Mouse (Mus musculus) heart, postnatal 0 days (tissue): ENCODE data around the gene Psmd9. TPM values are rescaled to one million over a fixed set of nuclear protein-coding genes. Genes with fewer than 3 reads are reported as not detected.
"Not testable (repeated sequence)": the region's sequence is repeated elsewhere in the genome, so short reads cannot be mapped to it uniquely, and the experiment has no call there.

ENCODE experiments used
- ATAC-seq: fragments of 200-750 bp; cut with Nextera tagmentation; 2 replicates; pipeline ENCODE4 v1.8.0; 2017; ENCODE audit warnings: low read depth, moderate number of reproducible peaks, moderate library complexity; ENCODE audit not compliant: insufficient read depth
- DNase-seq: peaks from one replicate; pipeline ENCODE4 v3.0.0-alpha.2; 2016; ENCODE audit warnings: low spot score
- H3K27ac ChIP-seq: fragments of 300-500 bp; sonication (generic); 2 replicates; pipeline ENCODE4 v1.5.1; 2014; ENCODE audit warnings: low read depth, mild to moderate bottlenecking
- H3K27me3 ChIP-seq: fragments of 300-500 bp; sonication (generic); 2 replicates; pipeline ENCODE4 v1.6.1; 2014; ENCODE audit warnings: low read length, mixed read lengths; ENCODE audit not compliant: control insufficient read depth, insufficient read depth
- H3K36me3 ChIP-seq: fragments of 300-500 bp; sonication (generic); replicated peaks from 2 replicates; pipeline ENCODE4 v1.6.1; 2014; ENCODE audit warnings: low read length, mixed read lengths; ENCODE audit not compliant: control insufficient read depth, insufficient read depth
- H3K4me1 ChIP-seq: fragments of 300-500 bp; sonication (generic); 2 replicates; pipeline ENCODE4 v1.6.1; 2014; ENCODE audit warnings: antibody characterized with exemption; ENCODE audit not compliant: control insufficient read depth, insufficient read depth
- H3K4me2 ChIP-seq: fragments of 300-500 bp; sonication (generic); 2 replicates; pipeline ENCODE4 v1.6.1; 2014; ENCODE audit warnings: low read depth, mild to moderate bottlenecking, low read length, moderate library complexity
- H3K4me3 ChIP-seq: fragments of 300-500 bp; sonication (generic); 2 replicates; pipeline ENCODE4 v1.5.1; 2014; ENCODE audit warnings: low read depth, low read length
- H3K9ac ChIP-seq: fragments of 300-500 bp; sonication (generic); replicated peaks from 2 replicates; pipeline ENCODE4 v1.6.1; 2014; ENCODE audit warnings: low read depth, low read length, mixed read lengths
- H3K9me3 ChIP-seq: fragments of 300-500 bp; sonication (generic); replicated peaks from 2 replicates; pipeline ENCODE4 v1.6.1; 2016; ENCODE audit warnings: low read length; ENCODE audit not compliant: control insufficient read depth
- CTCF ChIP-seq: IDR thresholded peaks from 2 replicates; pipeline ENCODE4 v1.5.1; 2016; ENCODE audit warnings: antibody characterized with exemption, control low read depth, low read depth
- EP300 ChIP-seq: IDR thresholded peaks from 2 replicates; pipeline ENCODE4 v1.6.1; 2016; ENCODE audit warnings: antibody characterized with exemption, low read depth
- WGBS: fragments of 180-500 bp; shearing (Covaris S2); extraction: QIAGEN DNeasy Blood & Tissue Kit; methylation state at CpG from one replicate; pipeline ENCODE4 v1.1.7; 2014; 5-methylcytosine and 5-hydroxymethylcytosine counted together
- polyA plus RNA-seq: library from polyadenylated mRNA; unstranded; fragments of >200 nt; fragmentation: Nextera tagmentation; extraction: Ambion mirVana; gene quantifications from 2 replicates; pipeline ENCODE4 v1.2.1, GENCODE M21; 2015
- total RNA-seq: library from RNA; depleted of rRNA; stranded (reverse); fragments of >200 nt; gene quantifications from 2 replicates; pipeline ENCODE4 v1.2.3, GENCODE M21; 2014; ENCODE audit warnings: low replicate concordance

The Psmd9 gene
- total and polyA plus RNA-seq, 2 experiments from 2014 or later: 11.2 to 54.9 TPM

GRCm38 (mm10) chr5:123192606-123193150 is 23.5 kb downstream of the Psmd9 start:
- TF ChIP-seq CTCF (no peak), EP300 (no peak)
- ATAC-seq: no peak
- H3K27ac ChIP-seq: no peak overlapping the region
- no peak for DNase-seq
- no peaks in the 10 kb centered on the region for H3K36me3 ChIP-seq
- no peak overlapping the region for H3K4me2 ChIP-seq
- 57% methylated on average over 9 of the region's 9 CpGs for WGBS
- H3K4me1 ChIP-seq: no peaks in the 10 kb centered on the region
- no peaks in the 10 kb centered on the region; the same call in 1 of the 2 replicates for H3K9me3 ChIP-seq
- no peak overlapping the region for H3K4me3 ChIP-seq
- H3K27me3 ChIP-seq: no peaks in the 10 kb centered on the region
- H3K9ac ChIP-seq: no peak overlapping the region

- ATAC-seq (no peak), DNase-seq (no peak)
- Histone ChIP-seq H3K27ac (no peak overlapping the region), H3K4me2 (no peak overlapping the region), H3K9me3 (no peaks in the 10 kb centered on the region; the same call in 1 of the 2 replicates), H3K4me1 (no peaks in the 10 kb centered on the region), H3K9ac (no peak overlapping the region), H3K36me3 (no peaks in the 10 kb centered on the region), H3K4me3 (no peak overlapping the region), H3K27me3 (no peaks in the 10 kb centered on the region)
- 66% methylated on average over 5 of the region's 5 CpGs for WGBS
- TF ChIP-seq EP300: no peak
Measured at GRCm38 (mm10) chr5:123193436-123193835, 24.2 kb downstream of the Psmd9 start.

GRCm38 (mm10) chr5:123194856-123195255 is 25.6 kb downstream of the Psmd9 start:
- H3K4me3 ChIP-seq: no peak overlapping the region
- no peaks in the 10 kb centered on the region for H3K36me3 ChIP-seq
- no peaks in the 10 kb centered on the region for H3K4me1 ChIP-seq
- no peak for ATAC-seq
- 88% methylated on average over 6 of the region's 6 CpGs for WGBS
- H3K9ac ChIP-seq: no peak overlapping the region
- H3K27ac ChIP-seq: no peak overlapping the region
- no peak for DNase-seq
- no peak overlapping the region for H3K4me2 ChIP-seq
- TF ChIP-seq CTCF (no peak), EP300 (no peak)
- H3K27me3 ChIP-seq: no peaks in the 10 kb centered on the region
- H3K9me3 ChIP-seq: no peaks in the 10 kb centered on the region; the same call in 1 of the 2 replicates

DNA sequence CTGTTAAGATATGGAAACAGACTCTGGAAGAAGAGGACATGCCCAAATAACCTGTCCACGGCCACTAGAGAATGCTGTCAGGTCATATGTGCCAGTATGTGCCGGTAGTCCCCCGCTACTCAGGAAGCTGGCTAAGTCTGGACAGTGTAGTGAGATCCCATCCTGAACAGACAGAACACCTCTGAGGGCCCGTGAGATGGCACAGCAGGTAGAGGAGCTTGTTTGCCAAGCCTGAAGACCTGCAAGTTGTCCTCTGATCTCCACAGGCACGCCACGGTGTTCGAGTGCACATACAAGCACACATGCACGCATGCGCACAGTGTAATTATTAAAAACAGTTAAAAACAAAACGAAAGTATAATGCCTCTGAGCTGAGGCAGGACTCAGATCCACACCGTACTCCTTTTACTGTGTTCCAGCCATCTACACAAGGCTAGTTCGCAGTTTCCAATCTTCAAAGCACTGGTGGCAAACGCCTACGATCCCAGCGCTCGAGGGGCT is 26.3 kb downstream of the Psmd9 start:
- H3K4me3 ChIP-seq: no peak overlapping the region
- no peaks in the 10 kb centered on the region; the same call in 1 of the 2 replicates for H3K9me3 ChIP-seq
- 84% methylated on average over 16 of the region's 16 CpGs for WGBS
- H3K4me1 ChIP-seq: no peaks in the 10 kb centered on the region
- H3K27ac ChIP-seq: no peak overlapping the region
- no peak overlapping the region for H3K4me2 ChIP-seq
- DNase-seq (no peak), ATAC-seq (no peak)
- no peaks in the 10 kb centered on the region for H3K27me3 ChIP-seq
- H3K36me3 ChIP-seq: no peaks in the 10 kb centered on the region
- no peak overlapping the region for H3K9ac ChIP-seq
- TF ChIP-seq EP300: no peak
- TF ChIP-seq CTCF: no peak

GRCm38 (mm10) chr5:123196746-123197145 is 27.5 kb downstream of the Psmd9 start:
- ATAC-seq (no peak), DNase-seq (no peak)
- Histone ChIP-seq H3K27me3 (no peaks in the 10 kb centered on the region), H3K27ac (no peak overlapping the region), H3K9me3 (no peaks in the 10 kb centered on the region), H3K4me3 (no peak overlapping the region), H3K9ac (no peak overlapping the region), H3K36me3 (no peaks in the 10 kb centered on the region), H3K4me2 (no peak overlapping the region), H3K4me1 (no peaks in the 10 kb centered on the region)
- TF ChIP-seq CTCF (no peak), EP300 (no peak)
- WGBS: 76% methylated on average over 4 of the region's 4 CpGs

- TF ChIP-seq CTCF: no peak
- TF ChIP-seq EP300: no peak
- Histone ChIP-seq H3K27ac (no peak overlapping the region), H3K27me3 (no peaks in the 10 kb centered on the region), H3K9ac (no peak overlapping the region), H3K4me3 (no peak overlapping the region), H3K36me3 (no peaks in the 10 kb centered on the region), H3K4me2 (no peak overlapping the region), H3K4me1 (no peaks in the 10 kb centered on the region), H3K9me3 (no peaks in the 10 kb centered on the region)
- ATAC-seq (no peak), DNase-seq (no peak)
- 44% methylated on average over 4 of the region's 4 CpGs for WGBS
Measured at GRCm38 (mm10) chr5:123198523-123198922, 29.3 kb downstream of the Psmd9 start.

- H3K27me3 ChIP-seq, DNase-seq, H3K4me2 ChIP-seq, H3K4me3 ChIP-seq, ATAC-seq, H3K4me1 ChIP-seq, H3K36me3 ChIP-seq, H3K9me3 ChIP-seq, H3K9ac ChIP-seq, H3K27ac ChIP-seq: not testable (repeated sequence)
- 75% methylated on average over 5 of the region's 7 CpGs for whole genome bisulfite sequencing
Measured at GRCm38 (mm10) chr5:123200816-123201522, 31.8 kb downstream of the Psmd9 start.
